Mouse (Mus musculus) hindbrain, embryonic 10.5 days (tissue): ENCODE measurements around the gene Tmem106c. TPM values are rescaled to one million over a fixed set of nuclear protein-coding genes. Genes with fewer than 3 reads are reported as not detected.
A peak's percentile ranks its signal among the peaks of the same experiment; 100 is the strongest.

ENCODE experiments used
- DNase-seq: peaks from one replicate; pipeline ENCODE4 v3.0.0-alpha.2; 2017; ENCODE audit warnings: low spot score
- H3K27ac ChIP-seq: fragments of 300-500 bp; sonication (generic); 2 replicates; pipeline ENCODE4 v1.5.1; 2016; ENCODE audit warnings: mild to moderate bottlenecking, moderate library complexity
- H3K27me3 ChIP-seq: fragments of 300-500 bp; sonication (generic); 2 replicates; pipeline ENCODE4 v1.6.1; 2016; ENCODE audit warnings: mild to moderate bottlenecking; ENCODE audit not compliant: poor library complexity, insufficient read depth, severe bottlenecking
- H3K36me3 ChIP-seq: fragments of 300-500 bp; sonication (generic); 2 replicates; pipeline ENCODE4 v1.6.1; 2016; ENCODE audit warnings: mild to moderate bottlenecking, moderate library complexity
- H3K4me1 ChIP-seq: fragments of 300-500 bp; sonication (generic); replicated peaks from 2 replicates; pipeline ENCODE4 v1.6.1; 2016; ENCODE audit warnings: mild to moderate bottlenecking
- H3K4me3 ChIP-seq: fragments of 300-500 bp; sonication (generic); 2 replicates; pipeline ENCODE4 v1.5.1; 2016; ENCODE audit warnings: mild to moderate bottlenecking, moderate library complexity
- H3K9me3 ChIP-seq: fragments of 300-500 bp; sonication (generic); 2 replicates; pipeline ENCODE4 v1.6.1; 2016; ENCODE audit warnings: mild to moderate bottlenecking, moderate library complexity
- WGBS: fragments of 180-500 bp; shearing (Covaris S2); methylation state at CpG from one replicate; pipeline ENCODE4 v1.1.7; 2016; 5-methylcytosine and 5-hydroxymethylcytosine counted together
- polyA plus RNA-seq: library from polyadenylated mRNA; unstranded; fragments of >200 nt; fragmentation: Nextera tagmentation; extraction: Ambion mirVana; gene quantifications from 2 replicates; pipeline ENCODE4 v1.2.1, GENCODE M21; 2016

The Tmem106c gene
- 58.9 and 64.5 TPM in 2 replicates for polyA plus RNA-seq

- Histone ChIP-seq H3K27me3 (no peaks in the 10 kb centered on the region), H3K9me3 (no peaks in the 10 kb centered on the region), H3K36me3 (peaks cover 12% of the 10 kb centered on the region), H3K4me3 (peak within 1 kb of the TSS; percentile 68), H3K4me1 (peaks cover 32% of the 10 kb centered on the region), H3K27ac (peak within 1 kb of the TSS; percentile 95)
- DNase-seq = peak; percentile 97
- under 1% methylated on average over 67 of the region's 67 CpGs for WGBS
Measured at GRCm38 (mm10) chr15:97963989-97964835, at the start of gene Tmem106c. Tmem106c (plus strand) TSS chr15:97964200.

- no peaks in the 10 kb centered on the region for H3K36me3 ChIP-seq
- peaks cover 20% of the 10 kb centered on the region for H3K27me3 ChIP-seq
- H3K4me1 ChIP-seq = peaks cover 19% of the 10 kb centered on the region
- DNase-seq = peak; percentile 73
- H3K4me3 ChIP-seq = peak overlapping the region; percentile 14; the same call in 1 of the 2 replicates
- peak overlapping the region; percentile 54 for H3K27ac ChIP-seq
- H3K9me3 ChIP-seq = no peaks in the 10 kb centered on the region
- WGBS = 6% methylated on average over 9 of the region's 9 CpGs
Measured at GRCm38 (mm10) chr15:97914331-97914747, 49.7 kb upstream of the Tmem106c start.

- DNase-seq = no peak
- Histone ChIP-seq H3K27ac (no peak overlapping the region), H3K9me3 (no peaks in the 10 kb centered on the region), H3K4me1 (peaks cover 19% of the 10 kb centered on the region), H3K4me3 (no peak overlapping the region), H3K27me3 (no peaks in the 10 kb centered on the region), H3K36me3 (no peaks in the 10 kb centered on the region)
- WGBS = 87% methylated on average over 9 of the region's 9 CpGs
Measured at GRCm38 (mm10) chr15:97917994-97918393, 46.0 kb upstream of the Tmem106c start.

- Histone ChIP-seq H3K36me3 (no peaks in the 10 kb centered on the region), H3K27me3 (no peaks in the 10 kb centered on the region), H3K9me3 (no peaks in the 10 kb centered on the region), H3K4me3 (no peak overlapping the region), H3K4me1 (peaks cover 10% of the 10 kb centered on the region), H3K27ac (no peak overlapping the region)
- WGBS = 87% methylated on average over 7 of the region's 7 CpGs
- no peak for DNase-seq
Measured at GRCm38 (mm10) chr15:97919217-97919616, 44.8 kb upstream of the Tmem106c start.

- no peaks in the 10 kb centered on the region for H3K4me1 ChIP-seq
- DNase-seq = no peak
- no peaks in the 10 kb centered on the region for H3K36me3 ChIP-seq
Measured at GRCm38 (mm10) chr15:97920306-97920705, 43.7 kb upstream of the Tmem106c start.

GRCm38 (mm10) chr15:97921796-97922195 is 42.2 kb upstream of the Tmem106c start:
- Histone ChIP-seq H3K36me3 (no peaks in the 10 kb centered on the region), H3K4me3 (no peak overlapping the region), H3K27ac (no peak overlapping the region), H3K27me3 (no peaks in the 10 kb centered on the region), H3K4me1 (no peaks in the 10 kb centered on the region), H3K9me3 (no peaks in the 10 kb centered on the region)
- 93% methylated on average over 9 of the region's 9 CpGs for WGBS
- no peak for DNase-seq

More at GRCm38 (mm10) chr15:97920306-97920705, 43.7 kb upstream of the Tmem106c start:
- Histone ChIP-seq H3K4me3 (no peak overlapping the region), H3K27ac (no peak overlapping the region), H3K27me3 (no peaks in the 10 kb centered on the region), H3K9me3 (no peaks in the 10 kb centered on the region)
- WGBS = 78% methylated on average over 5 of the region's 5 CpGs

GRCm38 (mm10) chr15:97922421-97922820 is 41.6 kb upstream of the Tmem106c start:
- Histone ChIP-seq H3K27me3 (no peaks in the 10 kb centered on the region), H3K4me1 (no peaks in the 10 kb centered on the region), H3K36me3 (no peaks in the 10 kb centered on the region), H3K4me3 (no peak overlapping the region), H3K9me3 (no peaks in the 10 kb centered on the region), H3K27ac (no peak overlapping the region)
- WGBS = 91% methylated on average over 2 of the region's 2 CpGs
- DNase-seq = no peak

GRCm38 (mm10) chr15:97927018-97927417 is 37.0 kb upstream of the Tmem106c start:
- H3K27ac ChIP-seq = no peak overlapping the region
- H3K4me1 ChIP-seq = peaks cover 3% of the 10 kb centered on the region; the same call in 1 of the 2 replicates
- no peaks in the 10 kb centered on the region for H3K9me3 ChIP-seq
- no peaks in the 10 kb centered on the region for H3K36me3 ChIP-seq
- DNase-seq = no peak
- no peaks in the 10 kb centered on the region for H3K27me3 ChIP-seq
- H3K4me3 ChIP-seq = no peak overlapping the region
- 72% methylated on average over 4 of the region's 4 CpGs for WGBS

- H3K9me3 ChIP-seq = no peaks in the 10 kb centered on the region
- peaks cover 3% of the 10 kb centered on the region; the same call in 1 of the 2 replicates for H3K4me1 ChIP-seq
- no peak for DNase-seq
- H3K4me3 ChIP-seq = no peak overlapping the region
- WGBS = 79% methylated on average over 6 of the region's 6 CpGs
- no peak overlapping the region for H3K27ac ChIP-seq
- no peaks in the 10 kb centered on the region for H3K36me3 ChIP-seq
- no peaks in the 10 kb centered on the region for H3K27me3 ChIP-seq
Measured at GRCm38 (mm10) chr15:97927821-97928220, 36.2 kb upstream of the Tmem106c start.

- no peaks in the 10 kb centered on the region for H3K9me3 ChIP-seq
- no peak for DNase-seq
Measured at GRCm38 (mm10) chr15:97929259-97929824, 34.7 kb upstream of the Tmem106c start.

GRCm38 (mm10) chr15:97932441-97932840 is 31.6 kb upstream of the Tmem106c start:
- DNase-seq = no peak
- Histone ChIP-seq H3K36me3 (no peaks in the 10 kb centered on the region), H3K27me3 (no peaks in the 10 kb centered on the region), H3K4me1 (peaks cover 3% of the 10 kb centered on the region; the same call in 1 of the 2 replicates), H3K27ac (no peak overlapping the region), H3K4me3 (no peak overlapping the region), H3K9me3 (no peaks in the 10 kb centered on the region)
- WGBS = 89% methylated on average over 12 of the region's 12 CpGs

More at GRCm38 (mm10) chr15:97929259-97929824, 34.7 kb upstream of the Tmem106c start:
- Histone ChIP-seq H3K4me3 (no peak overlapping the region), H3K27ac (no peak overlapping the region), H3K27me3 (no peaks in the 10 kb centered on the region), H3K36me3 (no peaks in the 10 kb centered on the region), H3K4me1 (peaks cover 3% of the 10 kb centered on the region; the same call in 1 of the 2 replicates)
- WGBS = 66% methylated on average over 13 of the region's 13 CpGs

- Histone ChIP-seq H3K27ac (no peak overlapping the region), H3K4me1 (peaks cover 5% of the 10 kb centered on the region), H3K4me3 (no peak overlapping the region), H3K36me3 (no peaks in the 10 kb centered on the region), H3K27me3 (no peaks in the 10 kb centered on the region), H3K9me3 (no peaks in the 10 kb centered on the region)
- DNase-seq = no peak
- 55% methylated on average over 6 of the region's 6 CpGs for WGBS
Measured at GRCm38 (mm10) chr15:97938580-97938979, 25.4 kb upstream of the Tmem106c start.

GRCm38 (mm10) chr15:97940088-97940487 is 23.9 kb upstream of the Tmem106c start:
- DNase-seq = no peak
- Histone ChIP-seq H3K36me3 (no peaks in the 10 kb centered on the region), H3K4me1 (peaks cover 5% of the 10 kb centered on the region), H3K4me3 (no peak overlapping the region), H3K27ac (no peak overlapping the region), H3K9me3 (no peaks in the 10 kb centered on the region), H3K27me3 (no peaks in the 10 kb centered on the region)
- WGBS = 88% methylated on average over 2 of the region's 2 CpGs
